Mouse (Mus musculus): ENCODE measurements around the gene Anks1b. TPM values are rescaled to one million over a fixed set of nuclear protein-coding genes. Genes with fewer than 3 reads are reported as not detected.

The Anks1b gene
- polyA plus RNA-seq, 1 experiment: 0.03 TPM

GRCm38 (mm10) chr10:90579970-90580369 is 706.7 kb downstream of the Anks1b start:
- H3K36me3 ChIP-seq (ENCODE audit: control insufficient read depth, insufficient read depth, low read length): no peaks in the 10 kb centered on the region
- WGBS: 77% methylated on average over 5 of the region's 5 CpGs
- no peaks in the 10 kb centered on the region for H3K27me3 ChIP-seq (ENCODE audit: control insufficient read depth, insufficient read depth, low read length)
- no peak overlapping the region for H3K4me3 ChIP-seq (ENCODE audit: low read depth, low read length)
- H3K4me1 ChIP-seq (ENCODE audit: control insufficient read depth, insufficient read depth, insufficient read length, low read length): no peaks in the 10 kb centered on the region
- H3K27ac ChIP-seq (ENCODE audit: insufficient read depth, low read depth, low read length): no peak overlapping the region
- TF ChIP-seq POLR2A (IDR thresholded peaks at IDR 0.05; ENCODE audit: low read depth, low read length): no peak
- TF ChIP-seq CTCF (IDR thresholded peaks at IDR 0.05; ENCODE audit: extremely low read depth, insufficient read length, insufficient replicate concordance, low read depth, low read length): no peak

DNA sequence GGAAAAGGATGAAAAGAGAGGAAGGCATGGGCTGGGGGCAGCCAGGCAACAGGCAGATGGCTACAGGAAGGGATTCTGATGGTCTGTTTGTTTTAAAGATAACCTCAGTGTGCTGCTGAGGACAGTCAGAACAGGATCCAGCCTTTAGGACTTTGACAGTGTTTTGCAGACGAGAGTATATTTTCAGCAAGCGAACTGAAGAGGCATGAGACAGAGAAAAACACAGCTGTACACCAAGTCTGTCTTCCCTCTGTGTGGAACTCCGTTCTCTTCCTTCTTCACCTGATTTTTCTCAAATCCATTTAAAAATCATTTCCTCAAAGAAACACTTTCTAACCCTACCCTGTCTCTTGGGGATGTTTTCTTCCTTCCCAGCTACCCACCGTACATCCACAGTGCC is 710.7 kb downstream of the Anks1b start:
- no peak overlapping the region for H3K27ac ChIP-seq (ENCODE audit: insufficient read depth, low read depth, low read length)
- no peak overlapping the region for H3K4me3 ChIP-seq (ENCODE audit: low read depth, low read length)
- H3K4me1 ChIP-seq (ENCODE audit: control insufficient read depth, insufficient read depth, insufficient read length, low read length): no peaks in the 10 kb centered on the region
- H3K27me3 ChIP-seq (ENCODE audit: control insufficient read depth, insufficient read depth, low read length): no peaks in the 10 kb centered on the region
- no peaks in the 10 kb centered on the region for H3K36me3 ChIP-seq (ENCODE audit: control insufficient read depth, insufficient read depth, low read length)
- 69% methylated on average over 4 of the region's 4 CpGs for WGBS
- TF ChIP-seq CTCF (IDR thresholded peaks at IDR 0.05; ENCODE audit: extremely low read depth, insufficient read length, insufficient replicate concordance, low read depth, low read length) (no peak), POLR2A (IDR thresholded peaks at IDR 0.05; ENCODE audit: low read depth, low read length) (no peak)

DNA sequence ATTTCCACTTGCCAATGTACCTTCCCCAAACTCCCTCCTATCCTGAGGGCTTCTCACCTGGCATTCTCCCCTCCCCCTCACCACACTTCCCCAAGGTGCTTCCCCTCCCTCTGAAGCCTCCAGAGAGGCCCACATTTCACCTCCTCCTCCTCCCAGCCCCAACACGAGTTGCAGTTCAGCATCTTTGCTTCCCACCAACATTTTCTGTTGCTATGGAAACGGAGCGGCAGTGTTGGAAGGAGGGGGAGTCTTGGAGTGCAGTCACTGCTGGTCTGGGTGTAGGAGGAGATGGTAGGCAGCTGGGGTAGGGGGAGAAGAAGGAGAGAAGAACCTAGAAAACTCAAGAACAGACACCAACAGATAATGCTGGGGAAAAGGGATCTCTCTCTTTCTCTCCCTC is 722.8 kb downstream of the Anks1b start:
- H3K27me3 ChIP-seq (ENCODE audit: control insufficient read depth, insufficient read depth, low read length): no peaks in the 10 kb centered on the region
- TF ChIP-seq CTCF (IDR thresholded peaks at IDR 0.05; ENCODE audit: extremely low read depth, insufficient read length, insufficient replicate concordance, low read depth, low read length) (no peak), POLR2A (IDR thresholded peaks at IDR 0.05; ENCODE audit: low read depth, low read length) (no peak)
- no peak overlapping the region for H3K27ac ChIP-seq (ENCODE audit: insufficient read depth, low read depth, low read length)
- H3K4me1 ChIP-seq (ENCODE audit: control insufficient read depth, insufficient read depth, insufficient read length, low read length): no peaks in the 10 kb centered on the region
- H3K4me3 ChIP-seq (ENCODE audit: low read depth, low read length): no peak overlapping the region
- no peaks in the 10 kb centered on the region for H3K36me3 ChIP-seq (ENCODE audit: control insufficient read depth, insufficient read depth, low read length)
- WGBS: 23% methylated on average over 3 of the region's 3 CpGs

GRCm38 (mm10) chr10:90596576-90596975 is 723.3 kb downstream of the Anks1b start:
- Histone ChIP-seq H3K36me3 (ENCODE audit: control insufficient read depth, insufficient read depth, low read length) (no peaks in the 10 kb centered on the region), H3K27ac (ENCODE audit: insufficient read depth, low read depth, low read length) (no peak overlapping the region), H3K4me3 (ENCODE audit: low read depth, low read length) (no peak overlapping the region), H3K27me3 (ENCODE audit: control insufficient read depth, insufficient read depth, low read length) (no peaks in the 10 kb centered on the region), H3K4me1 (ENCODE audit: control insufficient read depth, insufficient read depth, insufficient read length, low read length) (no peaks in the 10 kb centered on the region)
- TF ChIP-seq CTCF (IDR thresholded peaks at IDR 0.05; ENCODE audit: extremely low read depth, insufficient read length, insufficient replicate concordance, low read depth, low read length): no peak
- no peak for TF ChIP-seq POLR2A (IDR thresholded peaks at IDR 0.05; ENCODE audit: low read depth, low read length)
- 44% methylated on average over 3 of the region's 3 CpGs for WGBS

- no peak for TF ChIP-seq POLR2A (IDR thresholded peaks at IDR 0.05; ENCODE audit: low read depth, low read length)
- no peak for TF ChIP-seq CTCF (IDR thresholded peaks at IDR 0.05; ENCODE audit: extremely low read depth, insufficient read length, insufficient replicate concordance, low read depth, low read length)
- H3K27ac ChIP-seq (ENCODE audit: insufficient read depth, low read depth, low read length): no peak overlapping the region
These were observed 725.8 kb downstream of the Anks1b start for GRCm38 (mm10) chr10:90599149-90599548.

GRCm38 (mm10) chr10:90599726-90600531 is 726.6 kb downstream of the Anks1b start:
- no peak overlapping the region for H3K4me3 ChIP-seq (ENCODE audit: low read depth, low read length)
- H3K27ac ChIP-seq (ENCODE audit: insufficient read depth, low read depth, low read length): no peak overlapping the region
- TF ChIP-seq CTCF (IDR thresholded peaks at IDR 0.05; ENCODE audit: extremely low read depth, insufficient read length, insufficient replicate concordance, low read depth, low read length): no peak
- no peak for TF ChIP-seq POLR2A (IDR thresholded peaks at IDR 0.05; ENCODE audit: low read depth, low read length)
- H3K4me1 ChIP-seq (ENCODE audit: control insufficient read depth, insufficient read depth, insufficient read length, low read length): no peaks in the 10 kb centered on the region
- no peaks in the 10 kb centered on the region for H3K27me3 ChIP-seq (ENCODE audit: control insufficient read depth, insufficient read depth, low read length)
- H3K36me3 ChIP-seq (ENCODE audit: control insufficient read depth, insufficient read depth, low read length): no peaks in the 10 kb centered on the region
- WGBS: 90% methylated on average over 14 of the region's 14 CpGs

More at GRCm38 (mm10) chr10:90599149-90599548, 725.8 kb downstream of the Anks1b start:
- Histone ChIP-seq H3K4me1 (ENCODE audit: control insufficient read depth, insufficient read depth, insufficient read length, low read length) (no peaks in the 10 kb centered on the region), H3K27me3 (ENCODE audit: control insufficient read depth, insufficient read depth, low read length) (no peaks in the 10 kb centered on the region), H3K4me3 (ENCODE audit: low read depth, low read length) (no peak overlapping the region), H3K36me3 (ENCODE audit: control insufficient read depth, insufficient read depth, low read length) (no peaks in the 10 kb centered on the region)

DNA sequence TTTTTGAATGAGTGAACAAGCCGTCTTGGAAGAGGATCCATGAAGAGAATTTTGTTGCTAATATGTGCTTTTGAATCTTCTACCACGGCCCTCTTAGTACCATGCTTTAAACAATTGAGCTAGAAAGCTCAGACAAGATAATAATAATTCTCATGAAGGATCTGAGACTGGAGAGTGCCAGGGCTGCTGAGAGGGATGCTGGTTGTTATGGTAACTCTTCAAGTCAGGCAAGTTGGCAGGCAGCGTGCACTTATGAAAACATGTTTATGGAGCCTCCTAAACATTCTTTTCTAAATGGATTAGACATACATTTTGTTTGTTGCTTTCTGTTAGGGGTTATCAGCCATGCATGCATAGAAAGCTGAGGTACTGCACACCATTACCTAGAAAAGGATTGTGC is 734.3 kb downstream of the Anks1b start:
- Histone ChIP-seq H3K27me3 (ENCODE audit: control insufficient read depth, insufficient read depth, low read length) (no peaks in the 10 kb centered on the region), H3K36me3 (ENCODE audit: control insufficient read depth, insufficient read depth, low read length) (no peaks in the 10 kb centered on the region), H3K27ac (ENCODE audit: insufficient read depth, low read depth, low read length) (no peak overlapping the region), H3K4me1 (ENCODE audit: control insufficient read depth, insufficient read depth, insufficient read length, low read length) (no peaks in the 10 kb centered on the region), H3K4me3 (ENCODE audit: low read depth, low read length) (no peak overlapping the region)
- 62% methylated on average over 3 of the region's 3 CpGs for WGBS
- TF ChIP-seq POLR2A (IDR thresholded peaks at IDR 0.05; ENCODE audit: low read depth, low read length) (no peak), CTCF (IDR thresholded peaks at IDR 0.05; ENCODE audit: extremely low read depth, insufficient read length, insufficient replicate concordance, low read depth, low read length) (no peak)

Data from small intestine, adult 2 months (tissue).